Mouse (Mus musculus) hindbrain, embryonic 12.5 days (tissue): ENCODE results near the gene Slc25a16. TPM values are rescaled to one million over a fixed set of nuclear protein-coding genes. Genes with fewer than 3 reads are reported as not detected.

Experiments
- ATAC-seq: fragments of 200-750 bp; cut with Nextera tagmentation; 2 replicates; pipeline ENCODE4 v1.8.0; 2017; ENCODE audit warnings: moderate TSS enrichment; ENCODE audit not compliant: low FRiP score
- H3K27ac ChIP-seq: fragments of 300-500 bp; sonication (generic); 2 replicates; pipeline ENCODE4 v1.5.1; 2016; ENCODE audit warnings: mild to moderate bottlenecking
- H3K27me3 ChIP-seq: fragments of 300-500 bp; sonication (generic); 2 replicates; pipeline ENCODE4 v1.6.1; 2016; ENCODE audit warnings: mild to moderate bottlenecking
- H3K36me3 ChIP-seq: fragments of 300-500 bp; sonication (generic); 2 replicates; pipeline ENCODE4 v1.6.1; 2016; ENCODE audit warnings: mild to moderate bottlenecking
- H3K4me1 ChIP-seq: fragments of 300-500 bp; sonication (generic); 2 replicates; pipeline ENCODE4 v1.6.1; 2016
- H3K4me2 ChIP-seq: fragments of 300-500 bp; sonication (generic); replicated peaks from 2 replicates; pipeline ENCODE4 v1.6.1; 2016; ENCODE audit warnings: mild to moderate bottlenecking
- H3K4me3 ChIP-seq: fragments of 300-500 bp; sonication (generic); 2 replicates; pipeline ENCODE4 v1.5.1; 2016; ENCODE audit warnings: mild to moderate bottlenecking
- H3K9ac ChIP-seq: fragments of 300-500 bp; sonication (generic); 2 replicates; pipeline ENCODE4 v1.6.1; 2016; ENCODE audit warnings: mild to moderate bottlenecking, moderate library complexity
- H3K9me3 ChIP-seq: fragments of 300-500 bp; sonication (generic); replicated peaks from 2 replicates; pipeline ENCODE4 v1.6.1; 2016; ENCODE audit warnings: mild to moderate bottlenecking
- WGBS: fragments of 180-500 bp; shearing (Covaris S2); methylation state at CpG from one replicate; pipeline ENCODE4 v1.1.7; 2016; 5-methylcytosine and 5-hydroxymethylcytosine counted together
- polyA plus RNA-seq: library from polyadenylated mRNA; unstranded; fragments of >200 nt; fragmentation: Nextera tagmentation; extraction: Ambion mirVana; gene quantifications from 2 replicates; pipeline ENCODE4 v1.2.1, GENCODE M21; 2016

The Slc25a16 gene
- polyA plus RNA-seq, 1 experiment from 2014 or later, result 12.6 TPM

- peak overlapping the region; percentile 96 for H3K4me3 ChIP-seq
- no peaks in the 10 kb centered on the region for H3K9me3 ChIP-seq
- peak overlapping the region; percentile 94 for H3K9ac ChIP-seq
- WGBS, result 8% methylated on average over 10 of the region's 10 CpGs
- no peaks in the 10 kb centered on the region for H3K27me3 ChIP-seq
- H3K4me1 ChIP-seq, result peaks cover 9% of the 10 kb centered on the region
- peak overlapping the region; percentile 91 for H3K27ac ChIP-seq
- no peak; the same call in 1 of the 2 replicates for ATAC-seq
- peaks cover 20% of the 10 kb centered on the region for H3K36me3 ChIP-seq
- H3K4me2 ChIP-seq, result peak overlapping the region; percentile 62
Observed at GRCm38 (mm10) chr10:62979667-62980038, 59.2 kb downstream of the Slc25a16 start.

GRCm38 (mm10) chr10:62980039-62980954, 59.9 kb downstream of the Slc25a16 start, which contains the start of gene Rufy2:
Gene Rufy2, plus strand, starts transcription at chr10:62980223.
- Histone ChIP-seq H3K4me3 (peak within 1 kb of the TSS; percentile 96), H3K36me3 (peaks cover 26% of the 10 kb centered on the region), H3K4me1 (peaks cover 9% of the 10 kb centered on the region), H3K9ac (peak within 1 kb of the TSS; percentile 94), H3K4me2 (peak within 1 kb of the TSS; percentile 62), H3K27ac (peak within 1 kb of the TSS; percentile 91), H3K9me3 (no peaks in the 10 kb centered on the region), H3K27me3 (no peaks in the 10 kb centered on the region)
- ATAC-seq, result peak; percentile 95
- WGBS, result under 1% methylated on average over 76 of the region's 77 CpGs

- H3K9me3 ChIP-seq, result no peaks in the 10 kb centered on the region
- no peak overlapping the region for H3K9ac ChIP-seq
- H3K27ac ChIP-seq, result no peak overlapping the region
- H3K36me3 ChIP-seq, result peaks cover 40% of the 10 kb centered on the region
- H3K4me2 ChIP-seq, result no peak overlapping the region
- no peak for ATAC-seq
- no peak overlapping the region for H3K4me3 ChIP-seq
- peaks cover 9% of the 10 kb centered on the region for H3K4me1 ChIP-seq
- 96% methylated on average over 11 of the region's 11 CpGs for WGBS
- no peaks in the 10 kb centered on the region for H3K27me3 ChIP-seq
Observed at GRCm38 (mm10) chr10:62984072-62984471, 63.6 kb downstream of the Slc25a16 start.

- Histone ChIP-seq H3K4me3 (no peak overlapping the region), H3K36me3 (peaks cover 45% of the 10 kb centered on the region), H3K9me3 (no peaks in the 10 kb centered on the region), H3K4me2 (no peak overlapping the region), H3K4me1 (peaks cover 9% of the 10 kb centered on the region), H3K27me3 (no peaks in the 10 kb centered on the region), H3K27ac (no peak overlapping the region), H3K9ac (no peak overlapping the region)
- 96% methylated on average over 6 of the region's 6 CpGs for WGBS
- no peak for ATAC-seq
Observed at GRCm38 (mm10) chr10:62984495-62984894, 64.1 kb downstream of the Slc25a16 start.

GRCm38 (mm10) chr10:62987341-62987740, 66.9 kb downstream of the Slc25a16 start:
- H3K27ac ChIP-seq, result no peak overlapping the region
- H3K4me1 ChIP-seq, result no peaks in the 10 kb centered on the region
- H3K36me3 ChIP-seq, result peaks cover 73% of the 10 kb centered on the region
- no peak overlapping the region for H3K9ac ChIP-seq
- no peaks in the 10 kb centered on the region for H3K9me3 ChIP-seq
- no peak for ATAC-seq
- 23% methylated on average over 3 of the region's 3 CpGs for WGBS
- H3K27me3 ChIP-seq, result no peaks in the 10 kb centered on the region
- H3K4me2 ChIP-seq, result no peak overlapping the region
- no peak overlapping the region for H3K4me3 ChIP-seq

GRCm38 (mm10) chr10:62990636-62991035, 70.2 kb downstream of the Slc25a16 start:
- Histone ChIP-seq H3K27me3 (no peaks in the 10 kb centered on the region), H3K9me3 (no peaks in the 10 kb centered on the region), H3K36me3 (peaks cover 76% of the 10 kb centered on the region), H3K4me3 (no peak overlapping the region), H3K27ac (no peak overlapping the region), H3K4me2 (no peak overlapping the region), H3K4me1 (no peaks in the 10 kb centered on the region), H3K9ac (no peak overlapping the region)
- ATAC-seq, result no peak
- WGBS, result 92% methylated on average over 15 of the region's 15 CpGs

GRCm38 (mm10) chr10:62993991-62994390, 73.6 kb downstream of the Slc25a16 start:
- Histone ChIP-seq H3K4me1 (no peaks in the 10 kb centered on the region), H3K9ac (no peak overlapping the region), H3K4me2 (no peak overlapping the region), H3K36me3 (peaks cover 94% of the 10 kb centered on the region), H3K27me3 (no peaks in the 10 kb centered on the region), H3K9me3 (no peaks in the 10 kb centered on the region), H3K27ac (no peak overlapping the region), H3K4me3 (no peak overlapping the region)
- no peak for ATAC-seq
- 90% methylated on average over 8 of the region's 9 CpGs for WGBS

Other genes with a start within 250 kb of the Slc25a16 start
- 2.0 and 2.6 TPM in 2 replicates for gene Stox1, start 194.5 kb upstream of the Slc25a16 start, polyA plus RNA-seq
- 141 and 147 TPM in 2 replicates for gene Ccar1, start 128.3 kb upstream of the Slc25a16 start, polyA plus RNA-seq
- gene Tet1, start 11.6 kb upstream of the Slc25a16 start, polyA plus RNA-seq, result 34.5 and 39.3 TPM in 2 replicates
- gene Dna2, start 26.4 kb downstream of the Slc25a16 start, polyA plus RNA-seq, result 11.9 and 13.4 TPM in 2 replicates
- 36.7 and 40.0 TPM in 2 replicates for gene Rufy2, start 59.6 kb downstream of the Slc25a16 start, polyA plus RNA-seq
- gene Hnrnph3, start 103.6 kb downstream of the Slc25a16 start, polyA plus RNA-seq, result 230 and 238 TPM in 2 replicates
- gene Pbld2, start 103.7 kb downstream of the Slc25a16 start, polyA plus RNA-seq, result 0.64 and 1.3 TPM in 2 replicates
- gene Pbld1, start 139.5 kb downstream of the Slc25a16 start, polyA plus RNA-seq, result 0.79 and 0.83 TPM in 2 replicates
- 0.62 and 1.1 TPM in 2 replicates for gene Atoh7, start 179.0 kb downstream of the Slc25a16 start, polyA plus RNA-seq